Mouse (Mus musculus) G1E-ER4 (cell line): ENCODE data around the gene Slc22a17. TPM values are rescaled to one million over a fixed set of nuclear protein-coding genes. Genes with fewer than 3 reads are reported as not detected.

Experiments used
- GATA1 ChIP-seq: IDR thresholded peaks from one replicate; pipeline ENCODE4 v1.8.0; 2012; ENCODE audit warnings: low read length, inconsistent platforms
- polyA plus RNA-seq: library from polyadenylated mRNA; stranded (reverse); fragments of >175 nt; gene quantifications from 2 replicates; pipeline ENCODE4 v1.2.3, GENCODE M21; 2012

The Slc22a17 gene
- polyA plus RNA-seq, 1 experiment, result not detected

- TF ChIP-seq GATA1, result no peak
These were observed 12.7 kb upstream of the Slc22a17 start, which contains the start of gene Efs for GRCm38 (mm10) chr14:54925349-54926342. Efs (minus strand) TSS chr14:54926126.

- no peak for TF ChIP-seq GATA1
These were observed 11.9 kb upstream of the Slc22a17 start for GRCm38 (mm10) chr14:54924641-54925348.

GRCm38 (mm10) chr14:54920076-54920685 lies 7.2 kb upstream of the Slc22a17 start:
- TF ChIP-seq GATA1, result no peak

- no peak for TF ChIP-seq GATA1
These were observed 411 bp upstream of the Slc22a17 start for GRCm38 (mm10) chr14:54913343-54913742.

- TF ChIP-seq GATA1, result no peak
These were observed 652 bp downstream of the Slc22a17 start for GRCm38 (mm10) chr14:54912109-54912850.

GRCm38 (mm10) chr14:54908682-54909081 lies 4.2 kb downstream of the Slc22a17 start:
- no peak for TF ChIP-seq GATA1

GRCm38 (mm10) chr14:54903641-54904040 lies 9.3 kb downstream of the Slc22a17 start:
- no peak for TF ChIP-seq GATA1

GRCm38 (mm10) chr14:54900383-54900782 lies 12.5 kb downstream of the Slc22a17 start:
- no peak for TF ChIP-seq GATA1

GRCm38 (mm10) chr14:54897445-54897844 lies 15.5 kb downstream of the Slc22a17 start:
- no peak for TF ChIP-seq GATA1

GRCm38 (mm10) chr14:54894296-54895151 lies 18.4 kb downstream of the Slc22a17 start:
- TF ChIP-seq GATA1, result no peak

GRCm38 (mm10) chr14:54893651-54894181 lies 19.2 kb downstream of the Slc22a17 start:
- no peak for TF ChIP-seq GATA1

- TF ChIP-seq GATA1, result no peak
These were observed 20.7 kb downstream of the Slc22a17 start, which contains the start of gene Pabpn1 for GRCm38 (mm10) chr14:54892200-54892599. Pabpn1 (plus strand) TSS chr14:54892500.

GRCm38 (mm10) chr14:54885309-54885708 lies 27.6 kb downstream of the Slc22a17 start:
- no peak for TF ChIP-seq GATA1
